Mouse (Mus musculus): ENCODE data around the gene Gm49721.
"Not testable (repeated sequence)": the region's sequence is repeated elsewhere in the genome, so short reads cannot be mapped to it uniquely, and the experiment has no call there.

- TF ChIP-seq CTCF (conservative IDR thresholded peaks at IDR 0.05; ENCODE audit: low read length); POU5F1 (IDR thresholded peaks at IDR 0.05; ENCODE audit: borderline replicate concordance, low read length): not testable (repeated sequence)
Measured at GRCm38 (mm10) chr17:6931625-6932024, 47.1 kb upstream of the Gm49721 start.
